16 mouse cellular contexts compared by ENCODE assay signal in genomic region chr19:48642566-48642965, GRCm38 (mm10).
"Had no signal": no experiment of that assay in that cellular context is flagged by ENCODE, and none has a peak within 500 bp of the region (broad histone marks: within the 10 kb centered on the region; RNA-seq: fewer than 3 reads in every experiment).

No protein-coding gene starts in this region.

- H3K4me3 ChIP-seq: neural tube, embryonic 13.5 days; neural tube, embryonic 15.5 days; stomach, embryonic 15.5 days had no signal

- H3K4me1 ChIP-seq: neural tube, embryonic 13.5 days; neural tube, embryonic 15.5 days; stomach, embryonic 15.5 days had no signal

- H3K9ac ChIP-seq: neural tube, embryonic 13.5 days; neural tube, embryonic 15.5 days; stomach, embryonic 15.5 days had no signal

- H3K4me2 ChIP-seq: neural tube, embryonic 13.5 days; neural tube, embryonic 15.5 days; stomach, embryonic 15.5 days had no signal

- H3K36me3 ChIP-seq: neural tube, embryonic 13.5 days; neural tube, embryonic 15.5 days; stomach, embryonic 15.5 days had no signal

- H3K9me3 ChIP-seq: neural tube, embryonic 13.5 days; neural tube, embryonic 15.5 days; stomach, embryonic 15.5 days had no signal

- DNase-seq: retina, postnatal 1 day; right cerebral cortex, adult 18-20 months; right cerebral cortex, postnatal 14 days; right cerebral cortex, postnatal 25 days; right cerebral cortex, postnatal 4 days; spleen, adult 18-20 months; thymus, adult 18-20 months; thymus, adult 2 months; thymus, postnatal 14 days; thymus, postnatal 25 days; thymus, postnatal 36 days; thymus, postnatal 4 days had no signal

- H3K27ac ChIP-seq: neural tube, embryonic 13.5 days; neural tube, embryonic 15.5 days; stomach, embryonic 15.5 days; stomach, postnatal 0 days had no signal

- H3K27me3 ChIP-seq: neural tube, embryonic 13.5 days; neural tube, embryonic 15.5 days; stomach, embryonic 15.5 days had no signal
